Mouse (Mus musculus) skeletal muscle tissue, adult 2 months (tissue): ENCODE measurements around the gene Cdh23.
A peak's percentile ranks its signal among the peaks of the same experiment; 100 is the strongest.

Experiments
- DNase-seq: peaks from one replicate; pipeline ENCODE4 v3.0.0-alpha.2; 2012; ENCODE audit warnings: low read depth, low spot score

Cdh23 gene

DNA sequence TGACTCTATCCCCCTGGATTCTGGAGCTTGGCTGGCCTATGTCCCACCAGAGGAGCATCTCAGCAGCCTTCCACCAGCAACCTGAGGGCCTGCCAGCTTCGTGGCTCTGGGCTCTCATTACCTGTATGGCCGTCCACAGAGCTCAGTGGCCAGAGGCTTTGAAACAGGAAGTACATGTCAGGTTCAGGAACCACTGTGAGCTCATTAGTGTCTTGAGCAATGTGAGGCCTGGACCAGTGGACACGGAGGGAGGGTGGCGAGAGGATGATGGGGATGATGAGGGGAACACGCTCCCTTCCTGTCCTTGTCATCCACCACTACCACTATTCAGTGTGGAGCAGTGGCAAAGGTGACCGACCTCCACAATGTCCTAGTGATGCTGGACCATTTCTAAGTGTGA is 326.9 kb downstream of the Cdh23 start:
- no peak for DNase-seq

DNA sequence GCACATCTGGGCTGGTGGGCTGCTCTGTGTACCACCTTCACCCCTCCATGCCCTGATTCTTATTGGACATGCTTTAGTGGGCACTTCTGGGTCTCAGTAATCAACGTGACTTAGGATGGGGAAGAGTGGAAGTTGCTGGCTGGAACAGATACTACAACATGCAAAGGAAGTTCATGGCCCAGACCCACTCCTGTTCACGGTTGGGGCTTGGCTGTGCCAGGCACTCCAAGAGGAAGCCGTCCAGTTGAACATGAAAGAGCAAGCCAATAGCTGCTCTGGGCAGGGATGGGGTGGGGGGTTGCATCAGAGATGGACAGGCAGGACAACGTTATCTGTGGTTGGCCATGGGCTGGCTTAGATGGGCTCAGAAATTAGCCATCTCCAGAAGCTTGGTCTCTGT is 328.4 kb downstream of the Cdh23 start:
- DNase-seq: no peak

DNA sequence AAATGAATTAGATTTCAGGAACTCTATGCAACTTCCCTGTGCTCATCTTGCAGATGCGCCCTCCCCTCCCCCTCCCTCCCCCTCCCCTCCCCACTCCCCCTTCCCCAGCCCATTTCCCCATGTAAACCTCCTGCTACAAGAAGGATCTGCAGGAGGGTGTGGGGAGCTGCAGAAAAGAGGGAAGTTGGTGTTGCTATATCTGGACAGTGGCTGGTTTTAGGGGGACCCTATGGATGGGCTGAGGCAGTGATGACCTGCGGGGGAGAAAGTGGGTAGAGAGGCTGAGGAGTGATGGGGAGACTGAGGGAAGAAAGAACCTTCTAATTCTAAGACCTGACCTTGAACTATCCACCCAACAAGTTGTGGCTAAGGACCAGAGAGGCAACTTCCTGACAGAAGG is 329.1 kb downstream of the Cdh23 start:
- no peak for DNase-seq

DNA sequence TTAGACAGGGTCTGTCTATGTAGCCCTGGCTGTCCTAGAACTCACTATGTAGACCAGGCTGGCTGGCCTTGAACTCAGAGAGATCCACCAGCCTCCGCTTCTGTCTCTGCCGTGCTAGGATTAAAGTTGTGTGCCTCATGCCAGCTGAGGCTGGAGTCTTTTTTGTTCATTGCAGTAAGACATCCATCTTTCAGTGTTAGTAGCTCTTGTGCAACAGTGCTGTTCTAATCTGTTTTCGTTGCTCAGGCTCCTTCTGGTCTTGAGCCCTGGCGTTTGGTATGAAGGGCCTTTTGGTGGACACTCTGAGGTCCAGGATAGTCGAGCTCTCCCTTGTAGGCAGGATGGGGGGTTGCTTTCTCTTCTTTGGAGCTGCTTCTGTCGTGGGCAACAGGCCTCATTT is 332.9 kb downstream of the Cdh23 start:
- DNase-seq: no peak

DNA sequence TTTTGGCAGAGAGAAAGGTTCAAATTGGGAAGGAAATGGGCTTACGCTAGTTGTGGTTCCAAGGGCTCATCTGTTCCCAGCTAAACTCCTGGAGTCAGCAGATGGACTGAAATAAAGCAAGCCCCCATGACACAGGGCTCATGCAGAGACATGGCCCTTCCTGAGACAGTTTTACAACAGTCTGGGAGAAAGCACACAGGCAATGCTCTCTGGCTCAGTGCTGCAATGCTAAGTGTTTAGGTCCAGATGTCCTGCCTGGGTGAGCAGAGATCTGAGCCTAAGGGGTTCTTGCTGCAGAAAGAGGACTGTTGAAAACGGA is 334.0 kb downstream of the Cdh23 start:
- DNase-seq: no peak

DNA sequence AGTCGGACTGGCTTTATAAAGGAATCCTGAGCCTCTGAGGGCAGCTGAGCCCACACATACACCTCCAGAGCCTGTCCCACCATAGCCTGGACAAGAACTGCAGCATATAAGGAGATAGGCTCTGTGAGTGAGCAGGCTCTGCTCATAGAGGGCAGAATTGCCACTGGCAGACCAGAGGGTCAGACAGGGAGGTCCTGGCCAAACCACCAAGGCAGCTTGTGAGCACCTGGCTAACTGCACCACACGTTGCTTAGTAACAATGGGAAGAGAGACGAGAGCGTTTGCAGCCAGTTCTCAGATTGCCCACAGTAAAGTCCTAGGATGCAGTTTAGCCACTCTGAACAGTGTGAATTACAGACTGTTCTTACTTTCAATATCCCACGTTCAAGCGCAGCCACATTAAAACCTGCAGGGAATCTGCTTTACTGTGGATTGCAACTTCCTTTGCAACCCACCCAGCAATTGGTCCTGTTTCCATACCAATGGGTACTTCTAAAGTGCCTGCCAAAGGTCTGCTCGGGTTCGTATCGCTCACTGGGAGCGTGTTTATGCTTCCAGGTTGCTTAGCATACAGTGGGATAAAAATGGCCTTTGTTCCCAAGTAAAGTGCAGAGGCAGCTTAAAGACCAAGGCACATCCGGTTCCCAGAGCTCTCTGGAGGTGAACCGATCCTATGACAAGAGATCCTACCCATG is 334.5 kb downstream of the Cdh23 start:
- DNase-seq: no peak

DNA sequence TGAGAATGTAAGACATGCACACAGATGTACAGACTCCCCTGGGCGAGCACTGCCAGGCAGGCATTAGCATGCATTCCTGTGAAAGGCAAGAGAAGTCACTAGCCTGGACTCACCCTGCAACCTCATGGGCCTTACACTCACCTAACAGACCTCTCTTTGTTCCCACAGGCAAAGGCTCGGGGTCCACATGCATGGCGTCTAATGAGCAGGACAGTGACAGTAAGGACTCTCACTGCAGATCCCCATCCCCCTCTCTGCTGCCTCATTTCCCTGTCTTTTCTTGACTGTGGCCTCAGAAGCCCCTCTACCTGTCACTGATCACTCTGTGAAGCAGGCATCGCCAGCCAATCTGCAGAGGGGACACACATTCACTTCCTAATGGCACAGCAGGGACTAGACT is 337.5 kb downstream of the Cdh23 start:
- DNase-seq: no peak

DNA sequence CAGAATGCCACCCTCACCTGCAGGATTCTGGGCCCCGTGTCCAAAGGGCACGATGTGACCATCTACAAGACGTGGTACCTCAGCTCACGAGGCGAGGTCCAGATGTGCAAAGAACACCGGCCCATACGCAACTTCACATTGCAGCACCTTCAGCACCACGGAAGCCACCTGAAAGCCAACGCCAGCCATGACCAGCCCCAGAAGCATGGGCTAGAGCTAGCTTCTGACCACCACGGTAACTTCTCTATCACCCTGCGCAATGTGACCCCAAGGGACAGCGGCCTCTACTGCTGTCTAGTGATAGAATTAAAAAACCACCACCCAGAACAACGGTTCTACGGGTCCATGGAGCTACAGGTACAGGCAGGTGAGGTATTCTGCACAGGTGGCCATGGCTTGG is 338.4 kb downstream of the Cdh23 start:
- DNase-seq: no peak

DNA sequence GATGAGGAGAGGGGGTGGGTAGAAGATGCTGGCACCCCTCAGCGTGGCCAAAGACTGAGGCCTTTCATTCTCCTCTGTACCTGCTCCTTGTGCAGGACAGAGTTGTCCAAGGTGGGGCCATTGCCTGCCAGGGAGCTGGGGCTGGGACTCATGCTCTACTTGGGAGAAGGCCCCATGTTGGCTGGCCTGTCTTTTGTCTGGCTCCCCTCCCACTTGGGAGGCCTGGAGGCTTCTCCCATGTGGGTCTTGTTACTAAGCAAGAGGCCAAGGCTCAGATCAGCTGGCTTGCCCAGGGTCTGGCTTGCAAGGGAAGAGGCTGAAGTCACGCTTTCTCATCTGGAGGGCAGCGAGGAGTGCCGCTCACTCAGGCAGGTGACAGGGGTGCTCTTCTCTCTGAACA is 338.8 kb downstream of the Cdh23 start:
- DNase-seq: peak; percentile 78

DNA sequence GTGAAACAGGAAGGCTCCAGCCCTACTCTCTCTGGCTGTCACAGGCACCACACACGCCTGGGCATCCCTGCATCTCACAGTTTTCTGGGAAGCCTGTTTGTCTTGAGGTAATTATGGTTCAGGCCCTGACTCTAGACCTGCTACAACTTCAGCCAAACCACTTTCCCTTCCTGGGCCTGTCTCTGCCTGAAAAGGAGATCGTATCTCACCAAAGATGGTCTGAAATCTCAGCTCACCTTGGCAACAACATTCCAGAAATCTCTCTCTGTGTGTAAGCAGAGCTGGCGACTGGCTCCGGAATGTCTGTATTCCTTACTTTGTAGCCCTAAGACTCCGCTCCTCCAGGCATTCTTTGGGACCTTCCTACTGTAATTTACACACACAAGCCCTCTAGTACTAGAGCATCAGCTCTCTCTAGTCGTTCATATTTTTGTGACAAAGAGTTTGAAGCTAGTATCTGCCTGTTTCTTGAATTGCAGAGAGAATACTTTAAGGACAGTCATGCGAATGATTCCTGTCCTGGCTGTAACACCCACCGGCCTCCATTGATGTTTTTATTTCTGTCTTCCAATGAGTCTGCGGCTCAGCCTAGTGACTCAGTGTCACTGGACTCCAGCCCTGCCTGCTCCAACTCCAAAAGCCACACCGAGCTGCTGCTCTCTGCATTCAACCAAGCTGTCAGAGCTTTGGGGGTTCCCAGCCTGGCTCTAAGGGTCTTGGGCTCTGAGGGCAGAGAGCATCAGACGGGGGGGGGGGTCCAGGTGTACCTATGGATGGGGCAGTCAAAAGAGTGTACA is 341.2 kb downstream of the Cdh23 start:
- DNase-seq: no peak

DNA sequence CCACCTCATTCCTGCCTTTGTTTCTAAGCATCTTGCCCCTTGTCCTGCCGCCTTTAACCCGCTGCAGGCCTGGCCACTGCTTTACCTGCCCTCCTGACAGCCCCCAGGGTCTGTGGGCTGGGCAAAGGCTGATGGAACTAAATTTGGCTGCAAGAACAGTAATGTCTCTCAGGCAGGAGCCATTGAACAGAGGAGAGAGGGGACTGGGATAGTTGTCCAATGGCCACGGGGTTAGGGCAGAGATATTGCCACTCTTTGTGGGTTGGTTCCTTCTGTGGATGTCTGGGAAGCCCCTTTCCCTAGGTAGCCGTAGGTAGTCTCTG is 342.3 kb downstream of the Cdh23 start:
- no peak for DNase-seq

DNA sequence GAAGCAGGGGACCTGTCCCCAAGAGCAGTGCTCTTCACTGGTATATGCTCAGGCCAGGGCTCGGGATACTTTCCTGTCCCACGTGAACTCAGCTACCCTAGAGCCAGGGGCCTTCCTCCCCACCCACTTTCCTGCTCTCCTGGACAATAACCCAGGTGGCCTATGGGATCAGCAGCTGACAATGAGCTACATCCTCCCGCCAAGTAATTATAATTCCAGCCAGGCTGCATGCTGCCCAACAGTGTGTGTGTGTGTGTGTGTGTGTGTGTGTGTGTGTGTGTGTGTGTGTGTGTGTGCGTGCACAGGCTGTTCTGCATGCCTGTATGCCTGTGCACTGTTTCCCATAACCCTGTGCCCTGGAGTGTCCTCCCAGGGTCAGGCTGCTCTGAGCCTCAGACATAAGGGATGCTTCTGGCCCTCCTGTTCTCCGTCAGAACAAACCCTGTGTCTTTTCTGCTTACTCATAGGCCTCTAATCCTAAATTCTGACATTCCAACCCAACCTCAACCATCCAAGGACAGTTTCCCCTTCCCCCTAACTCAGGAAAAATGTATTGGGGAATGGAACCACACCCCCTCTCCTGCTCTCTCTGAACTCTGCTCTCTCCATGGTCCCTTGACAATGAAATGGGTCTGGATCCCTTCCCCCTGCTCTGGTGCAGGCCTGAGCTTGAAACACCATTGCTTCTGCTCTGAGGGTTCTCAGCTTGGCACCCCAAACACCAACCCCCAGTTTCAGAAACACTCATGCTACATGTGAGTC is 342.9 kb downstream of the Cdh23 start:
- no peak for DNase-seq

DNA sequence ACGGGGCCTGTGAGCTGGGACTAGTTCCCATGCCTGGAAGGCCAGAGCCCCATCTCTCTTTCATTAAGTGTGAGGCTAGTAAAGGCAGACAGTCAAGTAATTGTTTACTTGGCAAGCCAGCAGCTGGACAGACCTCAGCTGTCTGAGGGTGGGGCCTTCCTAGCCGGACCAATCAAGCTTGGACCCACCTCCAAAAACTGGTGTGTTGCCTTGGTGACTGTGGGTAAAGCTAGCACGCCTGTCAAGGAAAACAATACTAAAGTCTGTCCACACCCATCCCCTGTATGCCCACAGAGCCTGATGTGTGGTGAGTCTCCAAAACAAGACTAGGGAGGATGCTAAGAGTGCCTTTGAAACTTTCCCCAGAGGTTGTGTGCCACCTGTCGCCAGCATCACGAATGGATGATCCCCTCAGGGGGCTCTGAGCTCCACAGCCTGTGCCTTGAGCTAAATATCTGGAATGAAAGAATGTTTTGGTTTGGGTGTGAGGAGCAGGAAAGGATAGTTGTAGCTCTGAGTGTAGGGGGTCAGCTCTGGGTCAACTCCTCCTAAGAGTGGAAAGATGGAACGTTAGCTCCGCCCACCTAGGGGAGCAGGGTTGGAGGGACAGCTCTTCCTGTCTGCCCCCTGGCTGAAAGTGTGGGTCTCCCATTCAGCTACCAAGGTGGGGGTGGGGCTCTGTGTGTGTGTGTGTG is 344.4 kb downstream of the Cdh23 start:
- DNase-seq: peak; percentile 86

DNA sequence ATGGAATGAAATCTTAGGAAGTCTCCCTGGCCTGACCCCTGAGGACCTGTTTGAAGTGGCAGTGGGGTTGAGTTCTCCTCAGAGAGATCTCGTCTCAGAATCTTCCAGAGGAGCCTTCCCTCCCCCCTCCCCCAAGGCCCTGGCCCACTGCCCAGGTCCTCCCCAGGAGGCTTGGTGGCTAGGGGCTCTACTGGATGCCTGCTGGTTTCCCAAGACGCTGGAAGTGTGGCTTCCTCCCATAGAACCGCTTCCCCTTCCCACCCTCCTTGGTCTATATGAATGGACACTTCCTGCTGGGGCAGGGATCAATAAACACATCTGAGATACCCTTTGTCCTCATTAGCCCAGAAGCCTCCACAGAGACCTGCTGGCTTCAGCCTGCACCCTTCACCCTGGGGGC is 345.0 kb downstream of the Cdh23 start:
- no peak for DNase-seq

DNA sequence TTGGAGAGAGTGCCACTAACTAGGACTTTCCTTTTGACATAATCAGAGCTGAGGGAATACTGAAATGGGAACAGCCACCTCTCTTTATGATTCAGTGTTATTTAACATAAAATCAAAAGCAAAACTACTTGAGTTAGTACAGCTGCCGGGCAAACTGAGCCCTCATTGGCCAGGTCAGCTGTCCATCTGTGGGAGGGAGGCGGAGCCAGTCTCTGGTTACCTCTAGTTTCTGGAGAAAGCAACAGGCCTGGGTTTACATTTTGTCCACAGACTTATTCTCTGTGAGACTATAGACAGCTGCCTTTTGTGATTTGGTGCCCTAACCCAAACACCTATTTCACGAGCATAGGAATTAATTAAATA is 345.5 kb downstream of the Cdh23 start:
- peak; percentile 86 for DNase-seq

DNA sequence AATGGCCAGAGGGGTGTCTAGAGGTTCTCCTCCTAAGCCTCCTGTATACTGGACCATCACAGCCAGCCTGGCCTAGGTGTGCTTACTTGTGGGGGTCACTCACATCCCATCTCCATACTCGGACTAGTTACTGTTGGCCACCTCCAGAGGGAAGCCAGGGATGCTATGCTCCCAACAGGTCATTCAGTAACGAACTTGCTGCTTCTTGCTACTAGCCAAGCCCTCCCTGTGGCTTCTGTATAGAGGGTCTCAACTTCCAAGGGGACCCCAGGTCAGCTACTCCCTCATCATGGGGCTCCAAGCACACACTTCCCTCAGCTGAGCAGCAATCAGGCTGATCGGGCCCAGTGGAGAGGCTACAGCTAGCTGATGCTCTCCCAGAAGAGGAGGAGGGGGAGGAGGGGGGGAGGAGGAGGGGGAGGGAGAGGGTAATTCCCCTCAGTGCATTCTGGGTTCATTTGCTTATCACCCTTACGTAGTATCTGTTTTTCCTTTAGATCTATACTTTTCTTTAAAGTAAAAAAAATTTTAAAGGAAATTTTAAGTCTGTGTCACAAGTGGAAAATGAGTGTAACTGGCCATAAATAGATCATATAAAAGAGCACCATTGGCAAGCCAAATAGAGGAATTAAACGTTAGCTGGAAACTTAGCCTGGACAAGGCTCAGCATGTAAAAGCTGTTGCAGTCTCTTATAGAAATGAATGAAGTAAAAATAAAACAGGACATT is 346.0 kb downstream of the Cdh23 start:
- DNase-seq: no peak

DNA sequence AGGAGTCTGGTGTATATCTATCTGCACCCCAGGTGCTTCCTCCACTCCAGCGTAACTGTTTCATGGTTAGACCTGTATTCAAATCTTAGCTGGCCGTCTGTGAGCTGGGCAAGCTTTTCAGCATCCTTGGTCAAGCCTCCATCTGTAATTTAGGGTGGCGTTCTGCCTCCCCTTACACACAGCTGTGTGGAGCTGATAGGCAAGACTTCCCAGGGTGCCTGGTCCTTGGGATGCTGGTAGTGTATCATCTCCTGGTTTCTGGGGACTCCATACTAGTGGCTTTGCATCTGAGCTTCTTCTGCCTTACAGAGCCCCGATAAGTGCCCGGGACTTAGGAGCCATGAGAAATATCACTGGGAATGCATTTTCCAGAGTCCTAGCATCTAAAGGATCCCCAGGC is 346.6 kb downstream of the Cdh23 start:
- DNase-seq: no peak

DNA sequence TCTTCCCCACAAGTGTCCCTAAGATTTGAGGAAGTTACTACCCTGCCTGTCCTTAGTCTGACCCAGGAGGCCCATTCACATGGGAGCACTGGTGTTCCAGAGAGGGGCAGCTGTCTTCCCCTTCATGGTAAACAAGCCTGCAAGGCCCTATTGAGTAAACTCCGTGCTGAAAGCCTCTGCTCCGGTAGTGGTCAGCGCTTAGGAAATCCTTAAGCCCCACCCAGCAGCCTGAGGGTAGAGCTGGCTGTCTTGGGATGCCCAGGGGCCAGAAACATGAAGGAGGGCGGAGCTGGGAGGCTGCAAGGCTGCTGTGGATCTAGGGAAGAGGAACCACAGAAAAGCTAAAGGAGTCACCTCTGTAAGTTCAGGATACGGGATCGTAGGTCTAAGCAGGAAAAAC is 347.2 kb downstream of the Cdh23 start:
- DNase-seq: peak; percentile 79

DNA sequence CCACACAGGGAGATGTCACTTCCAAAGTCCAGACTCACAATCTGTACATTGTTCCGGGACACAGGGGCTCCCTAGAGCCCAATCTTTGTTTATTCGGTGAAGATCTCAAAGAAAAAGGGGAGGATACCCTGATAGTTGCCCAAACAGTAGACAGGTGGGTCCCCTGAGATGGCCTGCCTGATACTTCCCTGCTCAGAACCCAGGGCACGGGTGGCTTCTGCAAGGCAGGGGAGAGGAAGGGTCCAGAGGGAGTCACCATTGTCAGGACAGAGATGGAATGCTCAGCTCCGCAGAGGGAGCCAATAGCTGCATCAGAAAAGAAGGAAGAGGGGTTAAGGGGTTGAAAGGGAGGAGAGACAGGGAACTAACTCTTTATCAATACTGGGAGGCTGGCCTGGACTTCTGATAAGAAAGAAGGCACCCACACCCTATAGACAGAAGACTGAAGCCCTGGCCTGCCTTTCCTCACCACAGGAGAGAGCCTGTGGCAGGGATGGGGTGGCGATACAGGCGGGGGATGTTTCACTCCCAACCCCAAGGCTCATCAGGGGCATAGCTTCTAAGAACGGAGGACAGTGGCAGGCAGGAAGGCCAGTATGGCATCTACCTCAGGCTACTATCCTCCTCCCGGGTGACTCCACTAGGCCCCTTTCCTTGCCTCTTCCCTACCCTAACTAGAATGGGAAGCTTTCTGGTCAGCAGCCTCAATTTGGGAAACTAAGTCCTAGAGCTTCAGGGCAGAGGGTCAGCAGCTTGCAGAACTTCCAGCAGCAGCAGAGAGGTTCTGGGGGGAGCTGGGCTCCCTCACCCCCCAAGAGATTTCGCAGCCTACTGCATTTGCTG is 348.3 kb downstream of the Cdh23 start:
- no peak for DNase-seq

DNA sequence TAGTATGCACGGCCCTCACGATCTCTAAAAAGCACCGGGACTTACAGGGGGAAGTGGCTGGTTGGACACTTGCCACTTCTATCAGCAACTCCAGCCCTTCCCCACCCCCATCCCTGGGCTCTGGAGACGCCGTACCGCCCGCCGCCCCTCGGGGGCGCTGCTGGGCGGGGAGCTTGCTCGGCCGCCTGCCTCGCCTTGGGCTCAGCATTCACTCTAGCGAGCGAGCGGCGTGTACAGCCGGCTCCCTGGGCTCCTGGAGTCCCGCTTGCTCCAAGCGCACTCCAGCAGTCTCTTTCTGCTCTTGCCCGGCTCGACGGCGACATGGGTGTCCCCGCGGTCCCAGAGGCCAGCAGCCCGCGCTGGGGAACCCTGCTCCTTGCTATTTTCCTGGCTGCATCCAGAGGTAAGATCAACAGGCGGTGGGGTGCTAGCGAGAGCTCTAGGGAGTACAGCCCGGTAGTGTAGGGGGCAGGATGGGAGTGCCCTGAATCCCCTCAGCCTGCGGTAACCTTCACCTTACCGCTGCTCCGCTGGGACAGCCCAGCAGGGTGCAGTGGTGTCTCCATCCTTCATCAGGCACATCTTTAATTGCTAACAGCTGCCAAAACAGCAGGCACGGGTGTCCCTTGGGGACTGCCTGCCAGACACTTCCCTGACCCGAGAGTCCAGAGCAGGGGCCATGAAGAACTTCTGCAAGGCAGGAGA is 349.4 kb downstream of the Cdh23 start, which contains the start of gene Vsir:
Gene Vsir, plus strand, starts transcription at position 151 of the 705 bp plus-strand sequence.
- DNase-seq: peak; percentile 84
